Mouse (Mus musculus) kidney, adult 2 months (tissue): ENCODE data around the gene Egfl7.

ENCODE experiments used
- CTCF ChIP-seq: fragments of 200-500 bp; conservative IDR thresholded peaks from 2 replicates; pipeline ENCODE4 v1.5.1; 2011; ENCODE audit warnings: low read depth, mild to moderate bottlenecking, control low read depth, low read length, moderate library complexity, mixed read lengths; ENCODE audit not compliant: insufficient read depth, insufficient read length
- POLR2A ChIP-seq: fragments of 200-500 bp; IDR thresholded peaks from one replicate; pipeline ENCODE4 v1.6.1; 2011; ENCODE audit warnings: low read depth, low read length, control low read depth

DNA sequence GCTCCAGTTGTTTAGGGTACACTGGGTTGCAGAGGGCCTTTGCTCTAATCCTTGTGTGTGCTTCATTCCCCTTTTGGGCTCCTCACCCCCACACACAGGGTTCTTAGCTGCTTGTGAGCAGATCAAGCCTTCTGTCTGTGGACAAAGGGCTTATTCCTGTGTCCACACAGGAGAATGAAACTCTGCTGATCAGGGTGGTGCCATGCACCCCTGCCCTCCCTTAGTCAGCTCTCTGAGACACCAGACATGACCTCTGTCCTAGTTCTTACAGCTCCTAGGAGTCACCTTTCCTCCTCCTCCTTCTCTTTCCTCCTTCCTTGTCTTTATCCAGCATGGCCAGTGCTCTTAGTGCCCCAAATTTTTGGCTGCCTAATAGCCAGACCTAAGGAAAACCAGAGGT lies 32.1 kb downstream of the Egfl7 start:
- no peak for TF ChIP-seq POLR2A
- no peak for TF ChIP-seq CTCF
